Mouse (Mus musculus) limb, embryonic 10.5 days (tissue): ENCODE data around the gene Nhlrc1. TPM values are rescaled to one million over a fixed set of nuclear protein-coding genes. Genes with fewer than 3 reads are reported as not detected.

Source experiments
- DNase-seq: peaks from one replicate; pipeline ENCODE4 v3.0.0-alpha.2; 2017; ENCODE audit warnings: low spot score
- H3K27ac ChIP-seq: fragments of 300-500 bp; sonication (generic); 2 replicates; pipeline ENCODE4 v1.5.1; 2016; ENCODE audit warnings: mild to moderate bottlenecking
- H3K27me3 ChIP-seq: fragments of 300-500 bp; sonication (generic); 2 replicates; pipeline ENCODE4 v1.6.1; 2016; ENCODE audit warnings: low read depth, mild to moderate bottlenecking; ENCODE audit not compliant: poor library complexity, severe bottlenecking
- H3K36me3 ChIP-seq: fragments of 300-500 bp; sonication (generic); 2 replicates; pipeline ENCODE4 v1.6.1; 2016; ENCODE audit warnings: mild to moderate bottlenecking, moderate library complexity
- H3K4me1 ChIP-seq: fragments of 300-500 bp; sonication (generic); 2 replicates; pipeline ENCODE4 v1.6.1; 2016
- H3K4me3 ChIP-seq: fragments of 300-500 bp; sonication (generic); 2 replicates; pipeline ENCODE4 v1.5.1; 2016; ENCODE audit warnings: mild to moderate bottlenecking, moderate library complexity
- H3K9me3 ChIP-seq: fragments of 300-500 bp; sonication (generic); replicated peaks from 2 replicates; pipeline ENCODE4 v1.6.1; 2016; ENCODE audit warnings: mild to moderate bottlenecking
- WGBS: fragments of 180-500 bp; shearing (Covaris S2); methylation state at CpG from one replicate; pipeline ENCODE4 v1.1.7; 2016; 5-methylcytosine and 5-hydroxymethylcytosine counted together
- polyA plus RNA-seq: library from polyadenylated mRNA; unstranded; fragments of >200 nt; fragmentation: Nextera tagmentation; extraction: Ambion mirVana; gene quantifications from 2 replicates; pipeline ENCODE4 v1.2.1, GENCODE M21; 2016

The Nhlrc1 gene
- polyA plus RNA-seq, 1 experiment from 2014 or later: 2.3 TPM

DNA sequence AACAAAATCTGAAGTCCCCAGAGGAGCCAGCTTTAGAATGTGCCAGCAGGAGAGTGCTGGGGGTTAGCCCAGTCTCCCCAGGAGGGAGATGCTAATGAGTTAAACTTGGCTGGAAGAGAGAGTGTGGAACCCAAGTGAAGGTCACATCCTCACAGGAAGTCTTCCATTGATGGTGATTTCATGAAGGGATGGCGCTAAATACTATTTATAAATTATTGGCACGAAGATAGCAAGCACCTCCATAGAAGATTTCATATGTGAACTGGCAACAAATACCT is 21.4 kb downstream of the Nhlrc1 start:
- Histone ChIP-seq H3K36me3 (no peaks in the 10 kb centered on the region), H3K4me3 (no peak overlapping the region), H3K4me1 (no peaks in the 10 kb centered on the region), H3K9me3 (no peaks in the 10 kb centered on the region), H3K27me3 (no peaks in the 10 kb centered on the region), H3K27ac (no peak overlapping the region)
- 91% methylated on average over 2 of the region's 2 CpGs for whole genome bisulfite sequencing
- DNase-seq: no peak

DNA sequence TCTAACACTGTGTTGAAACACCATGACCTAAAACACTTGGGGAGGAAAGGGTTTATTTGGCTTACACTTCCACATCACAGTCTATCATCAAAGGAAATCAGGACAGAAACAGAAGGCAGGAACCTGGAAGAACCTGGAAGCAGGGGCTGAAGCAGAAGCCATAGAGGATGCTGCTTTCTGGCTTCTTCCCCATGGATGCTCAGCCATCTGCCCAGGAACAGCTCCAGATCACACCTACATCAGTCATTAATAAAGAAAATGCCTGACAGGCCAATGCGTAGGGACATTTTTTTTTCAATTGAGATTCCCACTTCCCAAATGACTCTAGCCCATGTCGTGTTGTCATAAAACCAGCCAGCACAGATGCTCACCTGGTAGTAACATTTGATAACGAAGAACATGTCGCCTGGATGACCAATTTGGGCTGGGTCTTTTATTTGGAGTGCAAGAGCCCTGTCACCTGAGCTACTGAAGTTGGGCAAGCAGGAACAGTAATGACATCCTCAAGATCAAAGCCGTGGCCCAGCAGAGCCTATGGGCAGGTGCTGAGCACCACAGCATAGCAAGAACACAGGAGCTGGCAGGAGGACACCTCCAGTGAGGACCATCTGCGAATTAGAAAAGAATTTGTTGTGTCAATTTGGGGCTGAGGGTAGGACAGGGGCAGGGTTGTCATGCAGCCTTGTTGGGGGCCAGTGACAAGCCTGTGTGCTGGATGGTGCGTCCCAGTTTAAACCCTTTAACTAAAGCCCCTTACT is 22.0 kb downstream of the Nhlrc1 start:
- no peaks in the 10 kb centered on the region for H3K36me3 ChIP-seq
- H3K27ac ChIP-seq: no peak overlapping the region
- WGBS: 81% methylated on average over 7 of the region's 7 CpGs
- DNase-seq: no peak
- no peaks in the 10 kb centered on the region for H3K9me3 ChIP-seq
- no peak overlapping the region for H3K4me3 ChIP-seq
- no peaks in the 10 kb centered on the region for H3K27me3 ChIP-seq
- no peaks in the 10 kb centered on the region for H3K4me1 ChIP-seq

GRCm38 (mm10) chr13:46990376-46991011 is 24.2 kb downstream of the Nhlrc1 start:
- no peaks in the 10 kb centered on the region for H3K9me3 ChIP-seq
- DNase-seq: no peak
- no peak overlapping the region for H3K27ac ChIP-seq
- no peaks in the 10 kb centered on the region for H3K36me3 ChIP-seq
- no peak overlapping the region for H3K4me3 ChIP-seq
- 55% methylated on average over 4 of the region's 4 CpGs for WGBS
- H3K4me1 ChIP-seq: no peaks in the 10 kb centered on the region
- no peaks in the 10 kb centered on the region for H3K27me3 ChIP-seq

DNA sequence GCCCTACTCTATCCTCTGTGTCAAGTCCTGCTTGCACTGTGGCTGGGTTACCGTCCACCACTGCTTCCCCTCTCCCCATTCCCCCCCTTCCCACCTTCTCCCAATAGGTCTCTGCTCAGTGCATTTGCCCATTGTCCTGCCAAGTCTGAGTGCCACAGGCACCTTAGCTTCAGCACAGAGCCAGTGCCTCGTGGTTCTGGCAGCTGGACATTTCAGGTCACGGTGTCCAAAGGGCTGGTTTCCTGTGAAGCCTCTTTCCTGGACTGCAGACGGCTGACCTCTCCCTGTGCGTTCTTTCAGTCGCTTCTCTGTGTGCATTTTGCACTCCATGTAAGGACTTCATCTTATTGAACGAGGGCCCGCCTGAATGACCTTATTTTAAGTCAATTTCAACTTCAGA is 26.7 kb downstream of the Nhlrc1 start:
- Histone ChIP-seq H3K4me3 (no peak overlapping the region), H3K36me3 (no peaks in the 10 kb centered on the region), H3K27me3 (no peaks in the 10 kb centered on the region), H3K4me1 (no peaks in the 10 kb centered on the region), H3K9me3 (no peaks in the 10 kb centered on the region), H3K27ac (no peak overlapping the region)
- DNase-seq: no peak
- 83% methylated on average over 8 of the region's 8 CpGs for WGBS

DNA sequence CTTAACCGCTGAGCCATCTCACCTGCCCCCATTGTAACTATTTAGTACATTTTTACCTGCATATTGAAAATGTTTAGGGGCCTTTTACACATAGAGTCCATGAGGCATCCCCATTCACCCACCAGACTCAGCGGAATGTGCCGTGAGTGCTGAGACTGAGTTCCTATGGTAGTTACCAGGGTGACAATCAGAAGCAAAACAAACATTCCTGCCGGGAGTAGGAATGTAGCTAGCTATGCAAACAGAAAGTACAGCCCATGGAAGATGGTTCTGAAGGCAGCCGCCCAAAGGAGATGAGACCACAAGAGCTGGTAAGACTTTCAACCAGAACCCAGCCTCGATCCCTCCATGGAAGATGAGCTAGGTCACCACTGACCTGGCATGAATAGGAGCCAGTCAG is 28.4 kb downstream of the Nhlrc1 start:
- 82% methylated on average over 6 of the region's 6 CpGs for WGBS
- no peaks in the 10 kb centered on the region for H3K27me3 ChIP-seq
- no peak overlapping the region for H3K27ac ChIP-seq
- H3K4me3 ChIP-seq: no peak overlapping the region
- no peaks in the 10 kb centered on the region for H3K36me3 ChIP-seq
- no peaks in the 10 kb centered on the region for H3K4me1 ChIP-seq
- DNase-seq: no peak
- no peaks in the 10 kb centered on the region for H3K9me3 ChIP-seq

DNA sequence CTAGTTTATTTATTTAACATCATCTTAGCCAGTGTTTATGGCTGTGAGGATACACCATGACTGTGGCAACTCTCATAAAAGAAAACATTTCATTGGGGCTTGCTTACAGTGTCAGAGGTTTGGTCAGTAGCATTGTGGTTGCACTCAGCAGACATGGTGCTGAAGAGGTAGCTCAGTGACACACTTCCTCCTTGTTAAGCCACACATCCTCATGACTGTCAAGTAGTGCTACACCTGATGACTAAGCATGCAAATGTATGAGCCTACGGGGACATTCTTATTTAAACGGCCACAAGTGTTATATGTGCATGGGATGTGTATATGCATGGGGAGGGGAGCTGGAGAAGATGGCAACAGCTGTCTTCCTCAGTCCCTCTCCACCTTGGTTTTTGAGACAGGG is 30.8 kb downstream of the Nhlrc1 start:
- DNase-seq: no peak
- no peaks in the 10 kb centered on the region for H3K4me1 ChIP-seq
- no peaks in the 10 kb centered on the region for H3K9me3 ChIP-seq
- H3K4me3 ChIP-seq: no peak overlapping the region
- H3K27ac ChIP-seq: no peak overlapping the region
- H3K36me3 ChIP-seq: no peaks in the 10 kb centered on the region
- 93% methylated on average over 2 of the region's 2 CpGs for WGBS
- H3K27me3 ChIP-seq: no peaks in the 10 kb centered on the region

- Histone ChIP-seq H3K27me3 (no peaks in the 10 kb centered on the region), H3K4me1 (no peaks in the 10 kb centered on the region), H3K4me3 (no peak overlapping the region), H3K27ac (no peak overlapping the region), H3K36me3 (no peaks in the 10 kb centered on the region), H3K9me3 (no peaks in the 10 kb centered on the region)
- DNase-seq: no peak
- 69% methylated on average over 13 of the region's 13 CpGs for WGBS
Measured at GRCm38 (mm10) chr13:46979836-46980490, 34.7 kb downstream of the Nhlrc1 start.

DNA sequence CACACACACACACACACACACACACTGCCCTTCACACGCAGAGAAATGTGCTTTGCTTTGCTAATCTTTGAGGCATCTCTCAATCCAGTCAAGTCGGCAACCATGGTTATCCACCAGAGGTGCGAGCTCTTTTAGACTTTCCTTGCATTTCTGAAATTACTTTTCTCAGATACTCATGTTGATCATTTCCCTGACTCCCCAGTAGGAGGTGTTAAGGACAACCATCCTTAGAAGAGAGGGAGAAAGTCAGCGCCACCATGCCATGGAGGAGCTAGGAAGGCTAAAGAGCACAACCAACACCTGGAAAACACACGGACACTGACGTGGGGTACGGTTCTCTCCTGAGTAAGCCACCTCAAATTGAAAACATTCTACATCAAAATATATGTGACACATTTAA is 38.1 kb downstream of the Nhlrc1 start:
- H3K27ac ChIP-seq: no peak overlapping the region
- 91% methylated on average over 7 of the region's 7 CpGs for WGBS
- H3K36me3 ChIP-seq: no peaks in the 10 kb centered on the region
- H3K4me1 ChIP-seq: no peaks in the 10 kb centered on the region
- DNase-seq: no peak
- H3K27me3 ChIP-seq: no peaks in the 10 kb centered on the region
- no peaks in the 10 kb centered on the region for H3K9me3 ChIP-seq
- no peak overlapping the region for H3K4me3 ChIP-seq

- Histone ChIP-seq H3K27me3 (no peaks in the 10 kb centered on the region), H3K27ac (no peak overlapping the region), H3K9me3 (no peaks in the 10 kb centered on the region), H3K36me3 (no peaks in the 10 kb centered on the region), H3K4me3 (no peak overlapping the region), H3K4me1 (no peaks in the 10 kb centered on the region)
- WGBS: 70% methylated on average over 4 of the region's 4 CpGs
- DNase-seq: no peak
Measured at GRCm38 (mm10) chr13:46975930-46976329, 38.7 kb downstream of the Nhlrc1 start.

- Histone ChIP-seq H3K27me3 (no peaks in the 10 kb centered on the region), H3K4me1 (no peaks in the 10 kb centered on the region), H3K4me3 (no peak overlapping the region), H3K27ac (no peak overlapping the region), H3K36me3 (no peaks in the 10 kb centered on the region), H3K9me3 (no peaks in the 10 kb centered on the region)
- 74% methylated on average over 14 of the region's 14 CpGs for WGBS
- DNase-seq: no peak
Measured at GRCm38 (mm10) chr13:46975031-46975551, 39.6 kb downstream of the Nhlrc1 start.

- H3K36me3 ChIP-seq: no peaks in the 10 kb centered on the region
- no peak overlapping the region for H3K4me3 ChIP-seq
- no peaks in the 10 kb centered on the region for H3K9me3 ChIP-seq
- 89% methylated on average over 10 of the region's 10 CpGs for WGBS
- H3K27me3 ChIP-seq: no peaks in the 10 kb centered on the region
- H3K4me1 ChIP-seq: peaks cover 7% of the 10 kb centered on the region; the same call in 1 of the 2 replicates
- H3K27ac ChIP-seq: no peak overlapping the region
- no peak for DNase-seq
Measured at GRCm38 (mm10) chr13:46970286-46970945, 44.2 kb downstream of the Nhlrc1 start.

- Histone ChIP-seq H3K27ac (no peak overlapping the region), H3K36me3 (no peaks in the 10 kb centered on the region), H3K9me3 (no peaks in the 10 kb centered on the region), H3K4me1 (peaks cover 7% of the 10 kb centered on the region; the same call in 1 of the 2 replicates), H3K27me3 (no peaks in the 10 kb centered on the region), H3K4me3 (no peak overlapping the region)
- 90% methylated on average over 2 of the region's 2 CpGs for WGBS
- no peak for DNase-seq
Measured at GRCm38 (mm10) chr13:46968626-46969025, 46.0 kb downstream of the Nhlrc1 start.

DNA sequence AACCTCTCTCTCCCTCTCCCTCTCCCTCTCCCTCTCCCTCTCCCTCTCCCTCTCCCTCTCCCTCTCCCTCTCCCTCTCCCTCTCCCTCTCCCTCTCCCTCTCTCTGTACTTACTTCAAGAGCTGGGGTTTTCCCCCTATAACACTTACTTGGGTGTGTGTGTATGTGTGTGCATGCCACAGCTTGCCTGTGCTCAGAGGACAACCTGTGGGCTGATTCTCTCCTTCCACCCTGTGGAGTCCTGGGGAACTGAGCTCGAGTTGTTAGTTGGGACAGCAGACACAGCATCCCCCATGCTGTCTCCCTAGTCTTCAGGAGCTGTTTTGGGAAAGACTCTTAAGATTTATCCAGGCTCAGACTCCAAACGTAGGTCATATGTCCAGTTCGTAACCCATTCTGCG is 47.3 kb downstream of the Nhlrc1 start:
- H3K27ac ChIP-seq: no peak overlapping the region

More for the DNA sequence above, 47.3 kb downstream of the Nhlrc1 start:
- H3K9me3 ChIP-seq: no peaks in the 10 kb centered on the region
- DNase-seq: no peak
- H3K27me3 ChIP-seq: no peaks in the 10 kb centered on the region
- 76% methylated on average over 4 of the region's 4 CpGs for WGBS
- peaks cover 13% of the 10 kb centered on the region; the same call in 1 of the 2 replicates for H3K4me1 ChIP-seq
- no peaks in the 10 kb centered on the region for H3K36me3 ChIP-seq
- no peak overlapping the region for H3K4me3 ChIP-seq
